Mouse (Mus musculus) frontal cortex, adult (tissue): ENCODE data around the gene Zfp967.
"Not testable (repeated sequence)": the region's sequence is repeated elsewhere in the genome, so short reads cannot be mapped to it uniquely, and the experiment has no call there.

ENCODE experiments used
- ATAC-seq: cut with Nextera tagmentation; 2 replicates; pipeline ENCODE4 v1.9.2; 2017; ENCODE audit warnings: mild to moderate bottlenecking, moderate library complexity, mixed read lengths; ENCODE audit not compliant: low TSS enrichment

The Zfp967 gene

DNA sequence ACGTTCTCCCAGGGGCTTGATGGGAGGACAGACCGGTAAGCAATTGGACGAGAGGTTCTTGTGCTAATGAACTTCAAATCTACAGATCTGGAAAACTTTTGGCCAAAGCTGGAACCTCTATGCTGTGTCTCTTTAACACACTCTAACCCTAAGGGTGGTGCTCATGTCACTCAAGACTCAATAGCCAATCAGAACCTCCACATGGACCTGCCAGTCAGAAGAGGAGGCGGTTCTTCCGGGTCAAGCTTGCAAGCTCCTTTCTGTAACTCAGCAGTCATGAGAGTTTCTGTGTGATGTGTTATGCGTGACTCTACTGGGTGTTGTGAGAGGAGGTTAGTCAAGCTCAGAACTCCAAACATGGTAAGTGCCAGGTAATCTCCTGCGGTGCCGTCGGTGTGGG lies at the start of gene Zfp967:
TSS of gene Zfp967 (plus strand) at position 301 of the 400 bp plus-strand sequence.
- not testable (repeated sequence) for ATAC-seq

GRCm38 (mm10) chr2:176486683-176487082 lies 34.2 kb upstream of the Zfp967 start, which contains the start of gene Gm14434:
Gene Gm14434, minus strand, starts transcription at chr2:176486783.
- not testable (repeated sequence) for ATAC-seq
